Mouse (Mus musculus): ENCODE measurements around the gene Epn2.
A peak's percentile ranks its signal among the peaks of the same experiment; 100 is the strongest.

The Epn2 gene

DNA sequence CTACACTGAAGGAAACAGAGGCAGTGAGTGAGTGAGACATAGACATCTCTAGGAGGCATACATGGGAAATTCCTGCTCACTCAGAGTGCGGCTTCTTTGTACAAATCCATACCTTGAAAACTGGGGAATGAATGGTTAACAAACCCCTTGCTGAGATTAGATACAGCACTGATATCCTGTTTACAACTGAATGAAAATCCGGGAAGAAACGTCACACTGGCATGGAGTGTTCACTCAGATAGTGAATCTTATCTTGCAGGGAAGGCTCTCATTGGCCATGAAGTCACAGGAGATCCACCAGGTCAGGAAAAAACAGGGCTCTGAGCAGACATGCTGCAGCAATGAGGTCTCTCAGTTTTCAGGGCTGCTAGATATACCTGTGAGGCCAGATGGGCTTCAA lies 42.5 kb downstream of the Epn2 start:
- no peak for DNase-seq

DNA sequence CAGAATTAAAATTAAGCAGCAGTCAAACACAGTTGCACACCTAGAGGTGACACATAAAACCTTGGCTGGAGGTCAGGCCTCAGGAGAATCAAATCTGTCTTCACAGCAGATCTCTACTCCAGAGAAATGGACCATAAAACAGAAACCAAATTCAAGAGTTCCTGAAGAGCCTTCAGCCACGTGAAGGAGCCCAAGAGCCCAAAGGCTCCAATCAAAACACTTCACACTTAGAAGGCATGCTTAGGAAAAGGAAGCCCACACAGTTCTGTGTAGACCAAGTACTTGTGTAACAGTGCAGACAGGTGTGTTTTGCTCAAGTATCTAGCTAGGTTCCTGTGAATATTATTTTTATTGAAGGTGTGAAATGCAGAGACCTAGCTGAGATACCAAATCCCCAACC lies 44.0 kb downstream of the Epn2 start:
- no peak for DNase-seq

GRCm38 (mm10) chr11:61533571-61533970 lies 45.9 kb downstream of the Epn2 start:
- DNase-seq, result no peak

GRCm38 (mm10) chr11:61532820-61533219 lies 46.7 kb downstream of the Epn2 start:
- DNase-seq, result no peak

DNA sequence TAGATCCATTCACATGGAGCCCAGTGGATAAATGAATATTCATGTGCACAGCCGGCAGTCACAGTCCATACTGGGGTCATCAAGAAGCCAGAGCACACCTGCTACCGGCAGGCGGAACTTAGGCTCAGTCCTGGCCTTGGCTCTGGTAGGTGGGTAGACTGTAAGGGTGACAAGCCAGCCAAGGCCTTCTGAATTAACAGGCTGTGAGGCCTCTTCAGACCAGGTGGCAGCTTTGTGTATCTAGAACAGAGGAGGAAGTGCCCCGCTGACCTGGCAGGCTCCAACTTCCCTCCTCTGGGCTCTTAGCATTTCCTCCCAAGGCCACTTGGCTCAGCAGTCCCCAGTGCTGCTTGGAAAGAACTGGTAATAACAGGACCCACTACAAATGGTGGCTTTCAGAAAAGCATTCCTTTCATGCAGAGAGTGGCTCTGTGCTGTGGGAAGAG lies 50.2 kb downstream of the Epn2 start:
- DNase-seq, result no peak

- DNase-seq, result no peak
These were observed 52.6 kb downstream of the Epn2 start for GRCm38 (mm10) chr11:61526872-61527271.

DNA sequence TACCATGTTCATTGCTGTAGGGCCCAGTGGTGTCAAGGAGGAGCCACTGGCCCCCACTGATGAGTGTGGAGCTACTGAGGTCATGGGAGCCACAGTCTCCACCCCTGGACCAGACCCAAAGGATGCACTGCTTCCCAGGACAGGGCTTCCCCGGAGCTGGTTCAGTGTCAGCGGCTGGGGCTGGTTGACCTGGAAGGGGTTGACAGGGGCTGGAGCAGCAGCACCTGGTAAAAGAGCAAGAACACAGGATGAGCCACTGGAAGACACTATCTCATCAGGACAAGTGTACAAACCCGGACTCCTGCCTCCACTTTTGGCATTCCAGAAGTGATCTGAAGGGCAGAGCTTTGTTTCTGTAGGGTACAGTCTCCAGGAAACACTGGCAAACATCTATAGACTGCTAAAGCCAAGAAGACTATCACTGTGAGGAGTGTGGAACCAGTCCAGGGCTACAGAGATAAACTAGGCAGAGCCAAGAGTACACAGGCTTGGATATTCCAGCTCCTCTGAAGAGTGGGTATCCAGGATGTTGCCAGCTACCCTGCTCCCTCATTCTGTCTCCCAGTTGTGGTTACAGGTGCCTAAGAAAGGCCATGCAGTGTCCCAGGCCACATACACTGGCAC lies 59.9 kb downstream of the Epn2 start:
- DNase-seq, result no peak

DNA sequence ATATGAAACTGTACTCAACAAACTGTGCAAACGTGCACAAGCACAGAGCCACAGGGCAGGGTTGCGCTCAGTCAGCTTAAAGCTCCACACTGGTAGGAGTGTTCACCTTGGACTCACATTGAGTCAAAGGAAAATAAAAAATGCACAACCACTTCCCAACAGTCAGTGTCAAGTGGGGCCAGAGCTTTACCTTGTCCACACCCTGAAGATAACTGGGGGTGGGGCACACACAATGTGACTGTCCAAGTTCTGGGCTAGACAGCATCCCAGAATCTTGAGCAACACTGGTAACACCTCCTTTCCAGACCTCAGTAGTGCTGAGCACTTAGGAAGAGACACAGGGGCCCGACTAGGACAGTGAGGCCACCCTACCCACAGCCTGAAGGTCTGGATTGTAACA lies 60.6 kb downstream of the Epn2 start:
- no peak for DNase-seq

DNA sequence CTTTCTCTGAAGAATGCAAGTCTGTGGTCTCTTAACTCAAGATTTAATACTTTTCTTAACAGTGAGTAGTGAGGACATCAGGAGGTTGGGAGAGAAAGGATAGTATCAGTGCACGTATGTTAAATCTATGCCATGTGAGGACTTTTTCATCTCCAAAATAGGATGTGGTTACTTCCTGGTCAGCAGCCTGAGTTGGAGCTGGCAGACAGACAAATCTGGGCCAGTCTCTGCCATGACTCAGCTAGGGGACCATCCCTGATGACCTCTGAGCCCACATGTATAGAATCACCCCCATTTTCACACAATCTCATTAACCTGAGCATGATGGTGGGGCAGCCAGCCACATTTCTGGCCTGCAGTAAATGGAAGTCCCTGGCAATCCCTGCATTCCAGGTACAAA lies 61.5 kb downstream of the Epn2 start:
- no peak for DNase-seq

DNA sequence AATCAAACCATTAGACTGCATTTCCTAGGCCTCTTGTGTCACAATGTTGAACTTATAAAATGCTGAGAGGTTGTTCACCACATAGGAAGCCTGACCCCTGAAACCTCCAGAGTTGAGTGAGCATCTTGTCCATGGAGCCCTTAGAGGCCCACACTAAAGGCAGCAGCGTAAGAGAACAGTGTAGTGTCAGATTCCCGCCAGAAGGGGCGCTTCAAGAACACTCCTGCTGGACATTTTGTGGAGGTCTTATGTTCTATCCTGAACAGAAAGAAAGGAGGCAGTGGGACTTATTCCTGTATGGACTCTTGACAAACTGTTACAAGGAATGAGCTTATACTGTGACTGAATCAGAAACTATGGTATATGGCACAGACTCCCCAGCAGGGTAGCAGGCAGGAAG lies 64.5 kb downstream of the Epn2 start:
- no peak for DNase-seq

DNA sequence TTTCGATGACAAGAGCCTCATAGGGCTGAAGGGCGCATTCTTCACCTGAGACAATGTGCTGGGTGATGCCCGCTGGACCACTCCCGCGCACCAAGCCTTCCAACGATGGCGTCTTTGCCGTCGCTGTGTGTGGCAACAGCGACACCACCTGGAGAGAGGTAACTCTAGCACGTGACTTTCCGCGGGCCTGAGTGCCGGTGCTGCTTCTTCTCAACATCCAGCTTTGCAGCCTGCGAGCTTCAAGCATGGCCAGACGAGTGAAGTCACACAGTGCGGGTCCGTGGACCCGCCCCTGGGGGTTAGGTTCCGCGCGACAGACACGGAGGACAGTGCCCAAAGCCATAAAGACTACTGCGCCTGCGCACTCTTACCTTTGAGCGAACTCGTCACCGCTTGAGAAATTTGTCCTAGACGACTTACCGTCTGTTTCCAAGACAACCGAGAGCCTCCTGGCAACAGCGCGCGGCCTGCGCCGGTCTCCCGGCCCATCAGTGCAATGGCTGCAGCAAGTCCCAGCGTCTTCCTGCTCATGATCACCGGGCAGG lies 74.7 kb downstream of the Epn2 start, which contains the start of gene B9d1:
Gene B9d1 (plus strand): TSS at position 432 of the 545 bp plus-strand sequence.
- DNase-seq, result peak; percentile 82 to 90

- no peak for DNase-seq
These were observed 75.6 kb downstream of the Epn2 start for GRCm38 (mm10) chr11:61503933-61504332.

DNA sequence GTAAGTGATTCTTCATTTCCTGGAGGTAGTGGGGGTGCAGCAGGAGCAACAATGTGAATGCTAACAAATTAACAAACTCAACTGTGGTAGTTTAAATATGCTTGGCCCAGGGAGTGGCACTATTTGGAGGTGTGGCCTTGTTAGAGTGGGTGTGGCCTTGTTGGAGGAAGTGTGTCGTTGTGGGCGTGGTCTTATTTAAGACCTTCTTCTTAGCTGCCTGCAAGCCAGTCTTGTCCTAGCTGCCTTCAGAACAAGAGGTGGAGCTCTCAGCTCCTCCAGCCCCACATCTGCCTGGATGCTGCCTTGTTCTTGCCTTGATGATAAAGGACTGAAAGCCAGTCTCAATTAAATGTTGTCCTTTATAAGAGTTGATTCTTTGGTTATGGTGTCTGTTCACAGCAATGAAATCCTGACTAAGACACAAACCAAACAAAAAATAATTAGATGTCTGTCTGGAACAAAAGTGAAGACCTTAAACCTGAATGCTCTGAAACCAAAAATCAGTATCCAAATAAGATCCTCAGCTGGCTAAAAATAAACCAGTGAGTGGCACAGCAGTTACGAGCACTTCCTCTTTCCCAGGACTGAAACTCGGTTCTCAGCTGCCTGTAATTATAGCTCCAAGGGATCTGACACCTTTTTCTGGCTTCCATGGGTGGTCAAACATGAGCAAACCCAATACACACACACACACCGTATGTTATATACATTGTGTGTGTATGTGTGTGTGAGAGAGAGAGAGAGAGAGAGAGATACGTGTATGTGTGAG lies 80.6 kb downstream of the Epn2 start:
- no peak for DNase-seq

DNA sequence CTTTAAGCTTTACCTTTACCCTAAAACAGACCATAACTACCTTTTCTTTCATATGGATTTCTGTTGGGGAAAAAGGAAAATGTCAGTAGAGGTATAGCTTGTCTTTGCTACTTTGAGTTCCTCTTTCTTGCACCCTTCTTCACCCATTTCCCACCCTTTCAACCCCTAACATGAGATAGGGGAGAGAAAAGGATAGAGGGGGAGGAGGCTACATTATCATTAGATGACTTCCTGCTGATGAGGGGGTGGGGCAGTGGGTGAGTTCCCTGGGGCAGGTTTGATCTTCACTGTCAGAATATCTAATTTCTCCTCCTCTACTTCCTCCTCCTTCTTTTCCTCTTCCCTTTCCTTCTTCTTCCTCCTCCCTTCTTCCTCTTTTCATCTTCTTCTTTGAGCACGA lies 82.0 kb downstream of the Epn2 start:
- no peak for DNase-seq

DNA sequence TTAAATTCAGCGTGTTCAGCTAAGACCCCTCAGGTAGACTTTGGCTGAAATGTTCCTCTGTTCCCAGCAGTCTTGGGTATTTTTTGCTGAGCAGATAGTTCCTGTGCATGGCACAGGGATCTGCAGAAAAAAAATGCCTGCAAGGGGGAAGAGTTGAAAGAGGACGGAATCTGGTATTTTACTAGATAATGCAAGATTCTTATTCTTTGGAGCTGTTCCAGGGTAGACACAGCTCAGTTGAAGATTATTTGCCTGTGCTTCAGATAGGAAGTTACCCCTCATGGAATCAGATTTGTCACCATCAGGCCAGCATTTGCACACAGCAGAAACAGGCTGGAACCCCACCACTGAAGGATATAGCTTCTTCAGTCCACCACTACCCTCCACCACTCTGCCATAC lies 84.0 kb downstream of the Epn2 start:
- DNase-seq, result no peak

DNA sequence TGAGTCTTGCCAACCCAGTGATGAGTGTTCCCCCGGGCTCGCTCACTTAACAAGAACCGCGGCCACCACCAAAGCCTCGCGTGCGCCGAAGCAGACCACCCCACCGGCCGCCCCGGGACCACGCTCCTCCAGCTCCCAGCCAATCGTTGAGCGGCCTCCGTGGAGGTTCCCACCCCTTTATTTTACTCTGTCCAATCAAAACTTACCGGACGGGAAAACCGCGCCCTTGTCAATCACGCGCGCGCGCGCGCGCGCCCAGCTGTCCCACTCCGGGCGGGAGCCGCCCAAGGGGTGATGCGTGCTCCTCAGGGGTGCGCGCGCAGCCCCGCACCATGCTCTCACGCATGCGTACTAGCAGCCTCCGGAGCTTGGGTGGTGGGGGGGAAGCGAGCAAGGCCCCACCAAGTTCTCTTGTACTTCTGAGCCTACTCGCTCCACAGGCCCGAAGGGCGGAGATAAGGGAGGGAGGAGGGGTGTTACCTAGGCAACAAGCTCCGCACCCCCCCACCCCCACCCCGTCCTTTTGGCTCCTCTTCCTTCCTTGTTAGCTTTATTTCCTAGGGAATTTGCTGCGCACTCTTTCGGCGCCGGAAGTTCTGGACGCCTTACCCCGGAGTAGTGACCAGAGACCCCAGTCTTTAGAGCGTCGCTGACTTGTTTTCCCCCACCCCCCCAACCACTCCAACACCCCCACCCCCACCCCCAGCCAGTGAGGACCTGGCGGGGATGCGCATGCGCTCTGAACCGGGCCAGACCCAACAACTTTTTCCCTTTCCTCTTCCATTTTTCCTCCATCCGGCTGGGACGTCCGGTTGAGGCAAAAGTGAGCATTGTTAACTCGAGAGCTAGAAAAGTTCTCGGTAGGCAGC lies 85.1 kb downstream of the Epn2 start, which contains the start of gene Mapk7:
Gene Mapk7 (minus strand): TSS at position 278 of the 869 bp plus-strand sequence.
- peak; percentile 93 to 95 for DNase-seq

GRCm38 (mm10) chr11:61493525-61494128 lies 85.9 kb downstream of the Epn2 start:
- DNase-seq, result peak in 1 of 2 experiments; percentile 42

- no peak for DNase-seq
These were observed 86.6 kb downstream of the Epn2 start for GRCm38 (mm10) chr11:61492749-61493401.

DNA sequence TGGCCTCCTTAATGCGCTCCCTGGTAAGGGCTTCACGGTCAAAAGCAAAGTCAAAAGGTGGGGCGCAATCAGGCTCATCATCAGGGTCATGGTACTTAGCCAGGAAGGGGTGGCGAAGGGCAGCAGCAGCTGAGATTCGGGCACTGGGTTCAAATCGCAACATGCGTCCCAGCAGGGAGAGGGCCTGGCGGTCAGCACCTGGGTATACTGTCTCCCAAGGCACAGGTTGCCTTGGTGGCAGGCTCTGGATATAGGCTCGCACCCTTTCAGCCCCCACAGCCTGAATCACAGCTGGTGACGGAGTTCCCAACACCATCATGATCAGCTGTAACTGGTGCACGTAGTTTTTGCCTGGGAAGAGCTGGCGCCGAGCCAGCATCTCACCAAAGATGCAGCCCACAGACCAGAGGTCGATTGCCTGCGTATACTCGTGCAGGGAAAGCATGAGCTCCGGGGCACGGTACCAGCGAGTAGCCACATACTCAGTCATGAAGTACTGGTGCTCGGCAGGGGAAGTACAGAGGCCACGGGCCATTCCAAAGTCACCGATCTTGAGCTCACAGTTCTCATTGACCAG lies 88.5 kb downstream of the Epn2 start:
- DNase-seq, result no peak

DNA sequence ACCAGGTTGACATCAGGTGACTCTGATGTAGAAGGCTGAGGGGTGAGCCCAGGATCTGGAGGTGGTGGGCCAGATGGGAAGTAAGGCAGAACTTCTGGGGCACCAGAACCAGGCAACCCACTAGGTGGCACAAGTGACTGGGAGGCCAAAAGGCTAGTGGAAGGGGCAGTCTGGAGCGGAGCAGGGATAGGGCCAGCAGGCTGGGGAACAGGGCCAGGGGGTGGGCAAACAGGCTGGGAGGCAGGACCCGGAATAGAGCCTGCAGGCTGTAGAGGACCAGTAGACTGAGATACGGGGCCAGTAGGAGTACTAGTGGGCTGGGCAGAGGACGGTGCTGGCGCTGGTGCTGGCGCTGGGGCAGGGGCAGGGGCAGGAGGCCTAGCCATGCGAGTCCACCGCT lies 89.6 kb downstream of the Epn2 start:
- DNase-seq, result no peak

DNA sequence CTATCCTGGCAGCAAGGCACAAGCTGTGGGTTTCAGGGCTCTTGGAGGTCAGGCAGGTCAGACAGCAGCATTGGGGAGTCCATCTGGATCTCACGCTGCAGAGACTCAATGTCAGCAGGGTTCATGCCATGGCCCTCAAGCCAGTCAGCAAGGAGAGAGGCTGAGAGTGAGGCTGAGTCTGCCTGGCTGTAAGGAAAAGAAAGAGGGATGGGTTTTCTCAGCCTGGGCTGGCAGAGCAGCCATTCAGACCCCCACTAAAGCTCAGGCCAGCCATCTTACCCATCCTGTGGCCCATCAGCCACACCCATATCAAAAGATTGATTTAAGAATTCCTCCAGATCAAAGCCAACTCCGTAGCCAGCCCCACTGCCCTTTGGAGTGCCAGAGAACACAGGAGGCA lies 90.4 kb downstream of the Epn2 start:
- no peak for DNase-seq

- DNase-seq, result no peak
These were observed 91.6 kb downstream of the Epn2 start for GRCm38 (mm10) chr11:61487936-61488335.
